Mouse (Mus musculus) bone marrow, adult 2 months (tissue): ENCODE measurements around the gene Rnf220.

Source experiments
- CTCF ChIP-seq: fragments of 200-500 bp; IDR thresholded peaks from 2 replicates; pipeline ENCODE4 v1.5.1; 2011; ENCODE audit warnings: low read length, control low read depth; ENCODE audit not compliant: control insufficient read depth, insufficient read depth
- POLR2A ChIP-seq: fragments of 200-500 bp; IDR thresholded peaks from 2 replicates; pipeline ENCODE4 v1.6.1; 2011; ENCODE audit warnings: low read depth, mild to moderate bottlenecking, control low read depth, low read length, borderline replicate concordance; ENCODE audit not compliant: control insufficient read depth

DNA sequence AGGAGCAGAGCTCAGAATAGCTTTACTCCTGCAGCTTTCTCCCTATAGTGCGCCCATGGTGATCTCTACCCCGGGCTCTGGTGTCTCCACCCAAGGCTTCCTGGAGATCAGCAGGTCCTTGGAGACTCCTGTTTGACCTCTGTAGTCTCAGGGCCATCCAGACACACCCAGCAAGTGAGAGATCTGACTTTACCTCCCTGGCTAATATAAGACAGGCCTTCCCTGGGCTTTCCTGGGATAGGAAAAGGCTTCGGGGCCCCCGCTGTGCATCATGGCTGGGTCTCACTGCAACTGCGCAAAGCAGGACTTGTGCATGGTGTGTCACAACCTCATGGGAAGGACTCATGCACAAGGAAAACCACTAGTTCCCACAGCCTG is 116.3 kb downstream of the Rnf220 start:
- TF ChIP-seq CTCF = no peak
- no peak for TF ChIP-seq POLR2A
